Mouse (Mus musculus) right cerebral cortex, postnatal 10 days (tissue): ENCODE data around the gene Mmp9.
A peak's percentile ranks its signal among the peaks of the same experiment; 100 is the strongest.

Experiments
- DNase-seq, 2 experiments: peaks; one replicate each; pipeline ENCODE4 v3.0.0; 2021; ENCODE audit warnings: low spot score in 2 of 2

The Mmp9 gene

GRCm38 (mm10) chr2:164991111-164991510 is 50.5 kb downstream of the Mmp9 start:
- no peak for DNase-seq

- no peak for DNase-seq
Measured at GRCm38 (mm10) chr2:164991808-164992207, 51.2 kb downstream of the Mmp9 start.

GRCm38 (mm10) chr2:164994156-164994555 is 53.6 kb downstream of the Mmp9 start:
- no peak for DNase-seq

- peak in 1 of 2 experiments; percentile 67 for DNase-seq
Measured at GRCm38 (mm10) chr2:164994659-164995428, 54.3 kb downstream of the Mmp9 start.

- DNase-seq = no peak
Measured at GRCm38 (mm10) chr2:164995976-164996375, 55.4 kb downstream of the Mmp9 start.

- DNase-seq = no peak
Measured at GRCm38 (mm10) chr2:164996848-164997720, 56.5 kb downstream of the Mmp9 start.

- DNase-seq = peak in 1 of 2 experiments; percentile 62
Measured at GRCm38 (mm10) chr2:164997721-164998428, 57.3 kb downstream of the Mmp9 start.

- DNase-seq = no peak
Measured at GRCm38 (mm10) chr2:165001958-165002357, 61.4 kb downstream of the Mmp9 start.

GRCm38 (mm10) chr2:165003108-165003507 is 62.5 kb downstream of the Mmp9 start:
- no peak for DNase-seq

- DNase-seq = no peak
Measured at GRCm38 (mm10) chr2:165004237-165004636, 63.7 kb downstream of the Mmp9 start.
